Mouse (Mus musculus) liver, embryonic 14.5 days (tissue): ENCODE data around the gene Sdhd.

Experiments
- CTCF ChIP-seq: IDR thresholded peaks from 2 replicates; pipeline ENCODE4 v1.5.1; 2016; ENCODE audit warnings: antibody characterized with exemption, low read depth, control low read depth
- EP300 ChIP-seq: IDR thresholded peaks from 2 replicates; pipeline ENCODE4 v1.6.1; 2016; ENCODE audit warnings: antibody characterized with exemption, low read depth

DNA sequence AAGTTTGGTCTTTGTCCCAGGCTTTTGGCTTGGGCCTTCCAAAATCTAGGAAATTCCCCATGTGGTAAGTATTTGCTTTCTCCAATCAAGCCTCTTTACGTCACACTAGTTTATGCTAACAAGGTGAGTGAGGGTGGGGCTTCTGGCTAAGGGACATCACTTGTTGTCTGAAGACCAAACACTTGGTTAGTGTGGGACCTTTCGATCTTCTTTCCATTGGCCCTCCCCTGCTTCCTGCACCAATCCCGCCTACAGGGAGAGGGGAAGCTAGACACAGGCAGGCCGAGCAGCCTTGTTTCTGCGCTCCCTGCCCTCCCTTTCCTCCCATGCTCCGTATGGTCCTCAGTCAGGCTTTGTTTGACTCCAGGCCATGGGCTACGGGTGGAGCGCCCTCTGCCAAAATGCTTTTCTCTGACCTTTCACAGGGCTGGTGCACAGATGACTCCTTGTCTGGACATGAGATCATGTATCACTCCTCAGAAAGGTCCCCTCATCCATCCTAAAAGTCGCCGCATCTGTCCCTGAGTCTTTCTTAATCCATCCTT, 43.3 kb upstream of the Sdhd start:
- TF ChIP-seq CTCF (no peak), EP300 (no peak)
